Mouse (Mus musculus) olfactory bulb, adult 2 months (tissue): ENCODE data around the gene Rdm1.

Source experiments
- CTCF ChIP-seq: fragments of 200-500 bp; IDR thresholded peaks from 2 replicates; pipeline ENCODE4 v1.5.1; 2012; ENCODE audit warnings: low read depth, mild to moderate bottlenecking, low read length, moderate library complexity; ENCODE audit not compliant: insufficient read depth
- POLR2A ChIP-seq: fragments of 200-500 bp; IDR thresholded peaks from 2 replicates; pipeline ENCODE4 v1.6.1; 2012; ENCODE audit warnings: mild to moderate bottlenecking, low read depth, low read length, moderate library complexity; ENCODE audit not compliant: insufficient read depth

GRCm38 (mm10) chr11:101656356-101656755 lies 29.4 kb downstream of the Rdm1 start:
- TF ChIP-seq POLR2A (no peak), CTCF (no peak)
